Mouse (Mus musculus) embryonic fibroblast, embryonic 13.5 days (primary cell): ENCODE data around the gene Araf. TPM values are rescaled to one million over a fixed set of nuclear protein-coding genes. Genes with fewer than 3 reads are reported as not detected.

ENCODE experiments used
- H3K27ac ChIP-seq: 2 replicates; pipeline ENCODE4 v1.5.1; 2012; ENCODE audit warnings: low read length, control low read depth, inconsistent platforms; ENCODE audit not compliant: insufficient read depth
- H3K4me1 ChIP-seq: 2 replicates; pipeline ENCODE4 v1.6.1; 2011; ENCODE audit warnings: low read length; ENCODE audit not compliant: control insufficient read depth, insufficient read depth
- H3K4me3 ChIP-seq: 2 replicates; pipeline ENCODE4 v1.5.1; 2011; ENCODE audit warnings: mild to moderate bottlenecking, control low read depth, low read length; ENCODE audit not compliant: insufficient read depth
- CTCF ChIP-seq: IDR thresholded peaks from 2 replicates; pipeline ENCODE4 v1.5.1; 2011; ENCODE audit warnings: mild to moderate bottlenecking, control low read depth, low read length, moderate library complexity, borderline replicate concordance; ENCODE audit not compliant: insufficient read depth
- POLR2A ChIP-seq: IDR thresholded peaks from 2 replicates; pipeline ENCODE4 v1.6.1; 2011; ENCODE audit warnings: low read depth, mild to moderate bottlenecking, control low read depth, low read length, moderate library complexity
- polyA plus RNA-seq: library from polyadenylated mRNA; stranded (reverse); fragments of >200 nt; gene quantifications from 2 replicates; pipeline ENCODE4 v1.2.4, GENCODE M21; 2011; ENCODE audit warnings: low read depth; ENCODE audit not compliant: missing spikeins, insufficient read length

Araf gene
- polyA plus RNA-seq, 1 experiment, result 90.9 TPM

DNA sequence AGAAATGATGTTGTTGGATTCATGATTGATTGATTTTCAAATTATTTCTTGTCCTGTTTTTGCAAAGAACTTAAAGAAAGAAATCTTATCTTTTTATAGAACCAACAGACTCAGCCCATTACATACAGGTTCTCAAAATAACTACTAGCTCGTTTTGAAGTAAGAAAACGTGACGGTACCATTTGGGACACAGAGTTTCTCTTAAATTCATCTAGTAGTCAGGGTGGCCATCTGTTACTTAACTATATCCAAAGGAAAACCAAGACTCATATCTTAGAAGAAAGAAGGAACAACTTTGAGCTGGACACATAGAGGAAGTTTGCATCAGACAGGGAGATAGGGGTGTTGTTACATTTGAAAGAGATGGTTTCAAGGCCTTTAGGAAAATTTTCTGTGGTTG, 49.6 kb downstream of the Araf start:
- TF ChIP-seq POLR2A (no peak), CTCF (no peak)
- Histone ChIP-seq H3K4me3 (no peak overlapping the region), H3K27ac (peak overlapping the region; percentile 26; the same call in 1 of the 2 replicates), H3K4me1 (peaks cover 6% of the 10 kb centered on the region; the same call in 1 of the 2 replicates)

- TF ChIP-seq POLR2A (no peak), CTCF (no peak)
- no peak overlapping the region for H3K4me3 ChIP-seq
- peak overlapping the region; percentile 58 for H3K27ac ChIP-seq
- H3K4me1 ChIP-seq, result peaks cover 6% of the 10 kb centered on the region; the same call in 1 of the 2 replicates
Observed at GRCm38 (mm10) chrX:20847816-20848215, 50.2 kb downstream of the Araf start.

GRCm38 (mm10) chrX:20848256-20848984, 50.8 kb downstream of the Araf start:
- H3K4me3 ChIP-seq, result peak overlapping the region; percentile 80
- H3K27ac ChIP-seq, result peak overlapping the region; percentile 58; the same call in 1 of the 2 replicates
- peak; percentile 76 for TF ChIP-seq POLR2A
- no peak for TF ChIP-seq CTCF
- H3K4me1 ChIP-seq, result peaks cover 6% of the 10 kb centered on the region; the same call in 1 of the 2 replicates

DNA sequence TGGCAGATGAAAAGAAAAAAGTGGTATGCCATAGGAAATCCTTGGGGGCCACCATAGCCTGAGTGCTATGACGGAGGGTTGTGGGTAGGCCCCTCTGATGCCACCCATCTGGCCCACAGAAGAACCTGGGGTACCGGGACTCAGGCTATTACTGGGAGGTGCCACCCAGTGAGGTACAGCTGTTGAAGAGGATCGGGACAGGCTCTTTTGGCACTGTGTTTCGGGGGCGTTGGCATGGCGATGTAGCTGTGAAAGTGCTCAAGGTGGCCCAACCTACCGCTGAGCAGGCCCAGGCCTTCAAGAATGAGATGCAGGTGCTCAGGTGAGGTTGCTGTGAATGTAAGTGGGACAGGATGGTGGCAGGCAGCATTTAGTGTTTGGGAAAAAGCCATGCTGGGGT, 56.2 kb downstream of the Araf start:
- TF ChIP-seq POLR2A (no peak), CTCF (no peak)
- Histone ChIP-seq H3K4me3 (no peak overlapping the region), H3K4me1 (peaks cover 6% of the 10 kb centered on the region; the same call in 1 of the 2 replicates), H3K27ac (no peak overlapping the region)

DNA sequence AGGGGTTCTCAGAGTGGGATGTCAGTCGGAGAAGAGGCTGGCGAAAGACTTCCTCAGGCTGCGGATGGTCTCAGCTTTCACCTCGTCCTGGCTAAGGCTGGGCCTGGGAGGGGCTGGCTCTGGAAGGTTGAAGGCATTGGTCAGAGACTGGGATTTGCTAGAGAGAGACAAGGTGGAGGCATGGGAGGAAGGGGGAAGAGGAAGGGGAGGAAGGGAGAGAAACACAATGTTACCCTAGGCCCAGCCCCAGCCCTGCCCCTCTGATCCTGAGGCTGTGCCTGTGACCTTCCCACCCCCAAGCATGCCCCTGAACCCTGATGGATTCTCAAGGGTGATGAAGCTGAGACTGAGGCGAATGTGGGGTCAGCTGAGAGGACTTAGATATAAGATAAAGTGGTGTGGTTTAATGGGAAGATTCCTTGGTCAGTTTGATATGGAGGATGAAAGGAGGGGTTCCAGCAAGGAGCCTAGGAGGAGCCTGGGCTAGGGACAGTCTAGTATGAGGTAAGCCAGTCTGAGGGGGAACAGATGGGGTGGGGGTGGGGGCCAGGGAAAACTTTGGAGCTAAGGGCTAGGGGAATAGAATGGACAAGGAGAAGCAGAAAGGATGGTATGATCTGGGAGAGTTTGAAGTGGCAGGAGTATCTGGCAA, 64.0 kb downstream of the Araf start:
- Histone ChIP-seq H3K4me1 (no peaks in the 10 kb centered on the region), H3K27ac (no peak overlapping the region), H3K4me3 (no peak overlapping the region)
- TF ChIP-seq POLR2A (no peak), CTCF (no peak)

- Histone ChIP-seq H3K4me3 (no peak overlapping the region), H3K27ac (no peak overlapping the region), H3K4me1 (peaks cover 3% of the 10 kb centered on the region; the same call in 1 of the 2 replicates)
- no peak for TF ChIP-seq POLR2A
- TF ChIP-seq CTCF, result no peak
Observed at GRCm38 (mm10) chrX:20862105-20863065, 64.8 kb downstream of the Araf start.

GRCm38 (mm10) chrX:20863161-20864101, 65.8 kb downstream of the Araf start:
- TF ChIP-seq CTCF (no peak), POLR2A (no peak)

DNA sequence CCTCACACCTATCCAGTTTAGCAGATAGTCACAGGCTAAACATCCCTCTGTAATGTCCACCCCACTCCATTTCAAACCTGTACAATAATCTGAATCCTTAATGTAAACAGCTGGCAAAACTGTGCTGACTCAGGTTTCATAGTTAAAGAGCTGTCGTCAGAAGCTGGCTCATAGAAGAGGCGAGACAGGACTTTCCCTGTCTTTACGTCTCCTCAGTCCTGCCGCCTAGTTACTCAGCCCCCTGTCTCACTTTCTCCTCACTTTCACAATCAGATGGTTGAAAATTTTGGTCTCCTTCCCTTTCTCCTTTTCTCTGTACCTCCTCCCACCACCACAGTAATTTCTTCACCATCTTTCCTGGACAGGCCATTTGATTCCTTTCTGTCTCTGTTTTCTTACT, 70.5 kb downstream of the Araf start:
- no peak overlapping the region for H3K4me3 ChIP-seq
- H3K4me1 ChIP-seq, result peaks cover 7% of the 10 kb centered on the region; the same call in 1 of the 2 replicates
- TF ChIP-seq CTCF (no peak), POLR2A (no peak)
- peak overlapping the region; percentile 93 for H3K27ac ChIP-seq

More at GRCm38 (mm10) chrX:20863161-20864101, 65.8 kb downstream of the Araf start:
- H3K27ac ChIP-seq, result no peak overlapping the region
- no peak overlapping the region for H3K4me3 ChIP-seq
- H3K4me1 ChIP-seq, result peaks cover 7% of the 10 kb centered on the region; the same call in 1 of the 2 replicates
